Mouse (Mus musculus) ES-E14 (cell line): ENCODE data around the gene Upk3b. TPM values are rescaled to one million over a fixed set of nuclear protein-coding genes. Genes with fewer than 3 reads are reported as not detected.

Experiments used
- DNase-seq: peaks from one replicate; pipeline ENCODE4 v3.0.0-alpha.2; 2013; ENCODE audit warnings: low read depth, low spot score
- H3K27ac ChIP-seq: 2 replicates; pipeline ENCODE4 v1.5.1; 2012; ENCODE audit warnings: low read depth, mild to moderate bottlenecking, low read length, moderate library complexity, mixed read lengths; ENCODE audit not compliant: poor library complexity, insufficient read depth, severe bottlenecking
- H3K36me3 ChIP-seq: 2 replicates; pipeline ENCODE4 v1.6.1; 2012; ENCODE audit warnings: mild to moderate bottlenecking, low read length, moderate library complexity, mixed read lengths; ENCODE audit not compliant: control insufficient read depth, poor library complexity, insufficient read depth, severe bottlenecking
- H3K4me1 ChIP-seq, 2 experiments: fragments of 150-350 bp in 1 of 2; sonication (generic) in 1 of 2; 2 replicates each; pipeline ENCODE4 v1.6.1; 2012; ENCODE audit warnings: low read length in 2 of 2, mild to moderate bottlenecking in 1 of 2, mixed read lengths in 1 of 2; ENCODE audit not compliant: control insufficient read depth in 2 of 2, insufficient read depth in 2 of 2, poor library complexity in 1 of 2
- H3K4me3 ChIP-seq, 2 experiments: fragments of 150-350 bp in 1 of 2; sonication (generic) in 1 of 2; 2 replicates each; pipeline ENCODE4 v1.5.1; 2012; ENCODE audit warnings: low read length in 2 of 2, low read depth in 1 of 2, mild to moderate bottlenecking in 1 of 2, mixed read lengths in 1 of 2; ENCODE audit not compliant: insufficient read depth in 1 of 2, poor library complexity in 1 of 2, severe bottlenecking in 1 of 2
- H3K9ac ChIP-seq: 2 replicates; pipeline ENCODE4 v1.6.1; 2012; ENCODE audit warnings: low read depth, mild to moderate bottlenecking, low read length, mixed read lengths; ENCODE audit not compliant: poor library complexity, insufficient read depth, severe bottlenecking
- H3K9me3 ChIP-seq: fragments of 150-350 bp; sonication (generic); 2 replicates; pipeline ENCODE4 v1.6.1; 2012; ENCODE audit warnings: low read depth, mild to moderate bottlenecking, low read length; ENCODE audit not compliant: control insufficient read depth, insufficient read depth
- CHD2 ChIP-seq: IDR thresholded peaks from 2 replicates; pipeline ENCODE4 v1.6.1; 2014; ENCODE audit warnings: mild to moderate bottlenecking, low read depth, low read length, inconsistent platforms
- HCFC1 ChIP-seq: IDR thresholded peaks from 2 replicates; pipeline ENCODE4 v1.6.1; 2012; ENCODE audit warnings: low read length, inconsistent platforms, borderline replicate concordance; ENCODE audit not compliant: insufficient read depth
- MAFK ChIP-seq: IDR thresholded peaks from 2 replicates; pipeline ENCODE4 v1.6.1; 2014; ENCODE audit warnings: mild to moderate bottlenecking, low read depth, low read length, inconsistent platforms; ENCODE audit not compliant: insufficient read depth
- ZC3H11A ChIP-seq: IDR thresholded peaks from 2 replicates; pipeline ENCODE4 v1.6.1; 2012; ENCODE audit warnings: low read depth, mild to moderate bottlenecking, inconsistent platforms, low read length, borderline replicate concordance
- ZNF384 ChIP-seq: IDR thresholded peaks from 2 replicates; pipeline ENCODE4 v1.6.1; 2012; ENCODE audit warnings: low read depth, low read length, inconsistent platforms
- in situ Hi-C, 2 experiments: fragments of 600-800 bp; cut with MboI; formaldehyde crosslinking; loops; one replicate each; pipeline ENCODE4 v1.15.1; 2025; ENCODE audit warnings: low sequenced_read_pairs in 2 of 2, inconsistent platforms in 1 of 2; ENCODE audit not compliant: unreplicated experiment in 2 of 2
- total RNA-seq: library from RNA; depleted of rRNA; stranded (reverse); fragments of 300-350 nt; gene quantifications from 2 replicates; pipeline ENCODE4 v1.2.3, GENCODE M21; 2012

Gene Upk3b
- total RNA-seq, 1 experiment, result 1.6 TPM

DNA sequence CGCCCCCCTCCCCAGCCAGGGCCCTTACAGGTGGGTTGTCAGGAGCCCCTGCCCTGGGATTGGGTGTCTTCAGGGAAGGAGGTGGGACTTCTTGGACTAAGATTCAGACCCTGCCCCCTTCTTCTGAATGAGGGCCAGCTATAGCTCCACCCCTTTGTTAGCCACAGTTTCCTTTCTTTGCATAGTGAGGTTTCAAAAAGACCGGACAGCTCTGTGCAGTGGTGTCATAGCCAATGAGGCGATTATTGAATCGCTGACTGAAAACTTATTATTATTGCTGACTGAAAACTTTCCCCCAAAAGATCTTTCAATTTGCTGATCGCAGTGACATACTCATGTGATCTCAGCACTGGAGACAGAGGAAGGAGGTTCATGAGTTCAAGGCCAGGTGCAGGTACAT lies 1.9 kb downstream of the Upk3b start:
- no peaks in the 10 kb centered on the region for H3K36me3 ChIP-seq
- no peak overlapping the region for H3K27ac ChIP-seq
- H3K9me3 ChIP-seq, result no peaks in the 10 kb centered on the region
- H3K4me3 ChIP-seq, result peak overlapping the region in 1 of 2 experiments; percentile 53; a peak in 2 of 4 replicates
- in situ Hi-C loops, result no loop called here
- TF ChIP-seq HCFC1 (no peak), CHD2 (no peak), MAFK (no peak), ZC3H11A (no peak), ZNF384 (no peak)
- no peak overlapping the region for H3K9ac ChIP-seq
- peaks cover 4 to 9% of the 10 kb centered on the region in 2 experiments; a peak in 3 of 4 replicates for H3K4me1 ChIP-seq
- DNase-seq, result no peak

DNA sequence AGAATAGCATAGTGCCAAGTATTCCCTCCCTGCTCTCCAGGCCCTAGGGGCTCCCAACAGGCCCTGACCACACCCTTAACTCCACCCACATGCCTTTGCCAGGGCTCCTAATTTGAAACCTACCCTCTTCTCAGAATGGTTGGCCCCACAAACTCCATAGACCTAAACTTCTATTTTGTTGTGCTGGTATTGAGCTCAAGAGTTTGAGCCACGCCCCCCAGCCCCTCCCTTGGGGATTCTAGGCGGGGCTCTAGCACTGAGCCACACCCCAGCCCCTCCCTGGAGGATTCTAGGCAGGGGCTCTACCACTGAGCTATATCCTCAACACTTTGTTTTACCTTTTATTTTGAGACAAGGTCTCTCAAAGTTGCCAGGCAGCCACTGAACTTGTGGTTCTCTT lies 3.0 kb downstream of the Upk3b start:
- TF ChIP-seq HCFC1 (no peak), ZNF384 (no peak), MAFK (no peak), CHD2 (no peak)
- DNase-seq, result peak; percentile 59
- no peak overlapping the region; a peak in 1 of 4 replicates for H3K4me3 ChIP-seq
- no peak overlapping the region; the same call in 1 of the 2 replicates for H3K9ac ChIP-seq
- peaks cover 4 to 13% of the 10 kb centered on the region in 2 experiments; a peak in 3 of 4 replicates for H3K4me1 ChIP-seq
- in situ Hi-C loops, result no loop called here
- H3K27ac ChIP-seq, result peak overlapping the region; percentile 77; the same call in 1 of the 2 replicates
- H3K36me3 ChIP-seq, result no peaks in the 10 kb centered on the region
- no peaks in the 10 kb centered on the region for H3K9me3 ChIP-seq

DNA sequence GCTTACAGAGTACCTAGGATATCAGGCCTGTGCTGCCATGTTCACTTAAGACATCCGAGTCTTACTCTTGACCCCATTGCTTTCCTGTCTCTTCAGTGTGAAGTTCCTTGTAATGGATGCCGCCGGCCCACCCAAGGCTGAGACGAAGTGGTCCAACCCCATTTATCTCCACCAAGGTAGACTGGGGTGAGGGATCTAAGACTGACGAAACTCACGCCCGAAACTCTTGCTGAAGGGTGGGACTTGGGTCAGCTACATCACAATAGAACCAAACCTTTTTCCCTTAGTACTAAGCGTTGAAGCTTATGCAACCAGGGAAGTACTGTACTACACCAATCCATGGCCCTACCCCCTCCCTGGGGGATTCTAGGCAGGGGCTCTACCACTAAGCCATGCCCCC lies 3.4 kb downstream of the Upk3b start:
- in situ Hi-C loops, result no loop called here
- no peaks in the 10 kb centered on the region for H3K36me3 ChIP-seq
- TF ChIP-seq MAFK (no peak), HCFC1 (no peak), ZNF384 (no peak), CHD2 (no peak), ZC3H11A (no peak)
- peaks cover 4 to 13% of the 10 kb centered on the region in 2 experiments; a peak in 3 of 4 replicates for H3K4me1 ChIP-seq
- H3K9ac ChIP-seq, result no peak overlapping the region; the same call in 1 of the 2 replicates
- DNase-seq, result no peak
- no peak overlapping the region; a peak in 1 of 4 replicates for H3K4me3 ChIP-seq
- H3K27ac ChIP-seq, result peak overlapping the region; percentile 77; the same call in 1 of the 2 replicates
- H3K9me3 ChIP-seq, result no peaks in the 10 kb centered on the region

DNA sequence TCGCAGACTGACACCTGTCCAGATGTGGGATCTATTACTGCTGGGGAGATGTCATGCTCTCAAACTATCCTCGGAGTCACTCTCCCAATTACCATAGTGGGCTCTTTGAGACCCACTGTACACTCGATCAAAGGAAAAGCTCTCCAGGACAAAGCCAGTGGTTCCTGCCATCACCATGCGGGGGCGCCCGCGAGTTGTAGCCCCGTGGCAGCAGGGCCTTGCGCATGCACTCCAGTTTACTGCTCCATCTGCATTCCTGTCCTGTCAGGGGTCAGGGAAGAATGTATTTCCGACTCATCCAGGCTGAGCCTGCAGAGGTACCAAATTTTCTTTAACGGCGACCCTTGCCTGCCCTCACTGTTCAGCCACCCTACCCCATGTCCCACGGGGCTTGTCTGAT lies 6.6 kb downstream of the Upk3b start:
- Histone ChIP-seq H3K36me3 (no peaks in the 10 kb centered on the region), H3K27ac (no peak overlapping the region), H3K4me3 (no peak overlapping the region), H3K9ac (no peak overlapping the region; the same call in 1 of the 2 replicates), H3K9me3 (no peaks in the 10 kb centered on the region), H3K4me1 (peaks cover 4 to 11% of the 10 kb centered on the region in 2 experiments; a peak in 3 of 4 replicates)
- no peak for TF ChIP-seq ZC3H11A
- no peak for TF ChIP-seq ZNF384
- no peak for TF ChIP-seq CHD2
- no peak for TF ChIP-seq HCFC1
- TF ChIP-seq MAFK, result no peak
- in situ Hi-C loops, result no loop called here
- DNase-seq, result no peak

DNA sequence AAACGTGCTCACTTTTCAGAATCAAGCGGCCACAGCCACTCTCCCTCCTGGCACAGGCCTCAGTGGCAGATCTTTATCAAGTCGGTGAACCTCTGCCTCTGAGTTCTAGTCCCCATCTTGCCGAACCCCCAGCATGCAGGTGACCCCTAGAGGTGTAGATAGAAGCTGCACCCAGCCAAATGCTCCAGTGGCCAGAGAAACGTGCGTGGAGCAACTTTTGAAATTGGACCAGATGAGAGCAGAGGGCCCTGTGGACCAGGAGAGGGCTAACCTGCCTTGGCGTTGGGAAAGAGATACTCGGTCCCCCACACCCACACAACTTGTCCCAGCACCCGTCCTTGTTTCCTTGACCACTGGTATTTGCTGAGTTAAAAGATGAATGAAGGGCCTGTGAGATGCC lies 7.1 kb downstream of the Upk3b start:
- Histone ChIP-seq H3K9me3 (no peaks in the 10 kb centered on the region), H3K4me1 (peaks cover 2 to 11% of the 10 kb centered on the region in 2 experiments; a peak in 3 of 4 replicates), H3K4me3 (no peak overlapping the region), H3K36me3 (no peaks in the 10 kb centered on the region), H3K27ac (no peak overlapping the region), H3K9ac (peak overlapping the region; percentile 21; the same call in 1 of the 2 replicates)
- TF ChIP-seq ZNF384, result no peak
- TF ChIP-seq HCFC1, result no peak
- TF ChIP-seq ZC3H11A, result peak; percentile 27; the same call in 1 of the 2 replicates
- DNase-seq, result no peak
- in situ Hi-C loops, result no loop called here
